Mouse (Mus musculus) heart, postnatal 0 days (tissue): ENCODE measurements around the gene Hmga2.

Source experiments
- CTCF ChIP-seq: IDR thresholded peaks from 2 replicates; pipeline ENCODE4 v1.5.1; 2016; ENCODE audit warnings: antibody characterized with exemption, control low read depth, low read depth
- EP300 ChIP-seq: IDR thresholded peaks from 2 replicates; pipeline ENCODE4 v1.6.1; 2016; ENCODE audit warnings: antibody characterized with exemption, low read depth

DNA sequence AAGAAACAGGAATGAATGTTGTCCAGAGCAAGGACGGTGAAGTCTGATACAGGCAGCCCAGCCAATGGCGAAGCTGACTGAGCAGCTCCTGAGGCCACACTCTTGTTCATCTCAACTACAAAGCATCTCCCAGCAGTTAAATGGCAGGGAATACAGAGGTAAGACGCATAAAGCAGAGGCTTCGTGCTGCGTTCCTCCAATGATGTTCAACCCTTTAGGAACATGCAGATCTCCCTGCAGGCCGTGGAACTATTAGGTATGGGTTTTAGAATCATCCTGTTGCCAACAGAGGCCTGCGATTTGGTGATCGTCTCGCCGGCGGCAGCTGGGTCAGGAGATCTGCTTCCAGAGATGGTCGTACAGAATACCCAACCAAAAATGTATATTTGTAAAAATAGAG, 59.6 kb downstream of the Hmga2 start:
- no peak for TF ChIP-seq CTCF
- TF ChIP-seq EP300, result no peak
